Mouse (Mus musculus) C2C12 (cell line): ENCODE measurements around the gene Tenm4. TPM values are rescaled to one million over a fixed set of nuclear protein-coding genes. Genes with fewer than 3 reads are reported as not detected.

ENCODE experiments used
- H3K27me3 ChIP-seq: one replicate; pipeline ENCODE4 v1.6.1; 2011; ENCODE audit not compliant: control insufficient read depth, insufficient read depth, insufficient read length
- H3K36me3 ChIP-seq: one replicate; pipeline ENCODE4 v1.6.1; 2011; ENCODE audit not compliant: control insufficient read depth, insufficient read depth
- H3K4me3 ChIP-seq: one replicate; pipeline ENCODE4 v1.5.1; 2011; ENCODE audit warnings: mild to moderate bottlenecking, control low read depth; ENCODE audit not compliant: poor library complexity, insufficient read depth, severe bottlenecking
- H3K79me2 ChIP-seq: one replicate; pipeline ENCODE4 v1.6.1; 2011; ENCODE audit not compliant: control insufficient read depth, insufficient read depth
- H3K79me3 ChIP-seq: one replicate; pipeline ENCODE4 v1.6.1; 2011; ENCODE audit warnings: low read depth, control low read depth
- H3ac ChIP-seq: one replicate; pipeline ENCODE3; 2011; ENCODE audit warnings: low read depth; ENCODE audit not compliant: control insufficient read depth, insufficient read length
- CEBPB ChIP-seq: IDR thresholded peaks from one replicate; pipeline ENCODE4 v1.6.1; 2011; ENCODE audit warnings: low read depth, mild to moderate bottlenecking, control low read depth, moderate library complexity
- CTCF ChIP-seq: IDR thresholded peaks from one replicate; pipeline ENCODE4 v1.5.1; 2011; ENCODE audit not compliant: control insufficient read depth, insufficient read depth, insufficient read length
- FOSL1 ChIP-seq: IDR thresholded peaks from one replicate; pipeline ENCODE4 v1.8.0; 2011; ENCODE audit warnings: mild to moderate bottlenecking, low read length; ENCODE audit not compliant: poor library complexity, insufficient read depth, severe bottlenecking
- MAX ChIP-seq: IDR thresholded peaks from one replicate; pipeline ENCODE4 v1.6.1; 2011; ENCODE audit warnings: mild to moderate bottlenecking, control low read depth
- MYOD1 ChIP-seq: IDR thresholded peaks from one replicate; pipeline ENCODE4 v1.6.1; 2011; ENCODE audit warnings: low read depth; ENCODE audit not compliant: control insufficient read depth, insufficient read length
- MYOG ChIP-seq: IDR thresholded peaks from one replicate; pipeline ENCODE4 v1.6.1; 2011; ENCODE audit not compliant: control insufficient read depth, insufficient read length; ENCODE audit errors: extremely low read depth
- USF1 ChIP-seq: IDR thresholded peaks from one replicate; pipeline ENCODE4 v1.6.1; 2011; ENCODE audit warnings: low read depth, mild to moderate bottlenecking, control low read depth, moderate library complexity
- polyA plus RNA-seq: library from polyadenylated mRNA; unstranded; fragments of >200 nt; fragmentation: generic; extraction: Trizol; gene quantifications from one replicate; pipeline ENCODE4 v1.2.1, GENCODE M21; 2012; ENCODE audit warnings: missing spikeins

Tenm4 gene
- polyA plus RNA-seq, 1 experiment: 0.71 TPM

DNA sequence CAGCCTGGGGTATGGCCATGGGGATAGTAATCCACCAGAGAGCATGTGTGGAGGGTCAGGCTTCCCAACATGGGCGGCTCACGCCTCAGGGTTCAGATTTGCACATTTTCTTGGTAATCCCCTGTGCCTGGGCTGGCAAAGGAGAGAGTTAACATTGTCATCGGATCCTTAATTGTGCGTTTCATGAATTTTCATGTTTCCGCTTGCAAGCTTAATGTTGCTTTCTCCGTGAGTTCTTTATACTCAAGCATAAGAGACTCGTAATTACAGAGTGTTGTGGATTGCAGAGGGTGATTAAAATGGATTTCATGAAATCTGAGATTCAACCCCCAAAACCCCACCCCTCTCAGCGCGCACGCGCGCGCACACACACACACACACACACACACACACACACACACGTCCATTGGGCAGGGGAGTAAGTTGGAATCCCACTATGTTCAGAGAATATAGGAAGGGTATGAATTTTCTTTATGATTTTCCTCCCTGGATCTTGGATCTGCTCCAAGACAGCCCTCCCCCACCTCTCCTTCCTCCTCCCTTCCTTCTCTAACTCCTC lies 341.0 kb downstream of the Tenm4 start:
- Histone ChIP-seq H3K79me3 (no peaks in the 10 kb centered on the region), H3K79me2 (no peaks in the 10 kb centered on the region), H3K36me3 (no peaks in the 10 kb centered on the region), H3K4me3 (no peak overlapping the region), H3ac (no peak overlapping the region), H3K27me3 (no peaks in the 10 kb centered on the region)
- TF ChIP-seq FOSL1 (no peak), CTCF (no peak), MYOD1 (no peak), USF1 (no peak), MYOG (no peak)

- Histone ChIP-seq H3K27me3 (no peaks in the 10 kb centered on the region), H3K4me3 (no peak overlapping the region), H3K79me2 (no peaks in the 10 kb centered on the region), H3K36me3 (no peaks in the 10 kb centered on the region), H3K79me3 (no peaks in the 10 kb centered on the region), H3ac (no peak overlapping the region)
- TF ChIP-seq USF1 (peak; percentile 75), MYOG (no peak), FOSL1 (no peak), MAX (peak; percentile 82), CTCF (peak; percentile 46), CEBPB (no peak)
Observed at GRCm38 (mm10) chr7:96519216-96519615, 348.2 kb downstream of the Tenm4 start.

DNA sequence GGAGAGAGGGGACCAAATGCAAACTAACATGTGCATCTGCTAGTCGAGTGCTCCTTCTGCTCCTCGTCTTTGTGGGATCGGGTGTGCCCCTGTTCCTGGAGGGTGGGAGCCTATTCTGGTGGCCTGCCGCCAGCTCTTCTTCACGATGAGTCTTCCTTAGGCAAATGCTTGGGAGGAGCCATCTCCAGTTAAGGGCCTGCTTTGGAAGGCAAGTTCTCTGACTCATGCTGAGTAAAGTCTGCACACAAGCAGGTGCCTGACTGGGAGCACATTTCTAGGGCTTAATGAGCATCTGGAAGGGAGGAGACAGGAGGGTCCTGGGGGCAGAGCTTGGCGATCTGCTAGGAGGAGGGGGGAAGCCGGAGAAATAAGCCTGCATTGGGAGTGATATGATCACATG lies 350.9 kb downstream of the Tenm4 start:
- Histone ChIP-seq H3K27me3 (no peaks in the 10 kb centered on the region), H3ac (no peak overlapping the region), H3K79me2 (peaks cover 6% of the 10 kb centered on the region), H3K4me3 (no peak overlapping the region), H3K79me3 (no peaks in the 10 kb centered on the region), H3K36me3 (no peaks in the 10 kb centered on the region)
- no peak for TF ChIP-seq MAX
- peak; percentile 78 for TF ChIP-seq MYOD1

DNA sequence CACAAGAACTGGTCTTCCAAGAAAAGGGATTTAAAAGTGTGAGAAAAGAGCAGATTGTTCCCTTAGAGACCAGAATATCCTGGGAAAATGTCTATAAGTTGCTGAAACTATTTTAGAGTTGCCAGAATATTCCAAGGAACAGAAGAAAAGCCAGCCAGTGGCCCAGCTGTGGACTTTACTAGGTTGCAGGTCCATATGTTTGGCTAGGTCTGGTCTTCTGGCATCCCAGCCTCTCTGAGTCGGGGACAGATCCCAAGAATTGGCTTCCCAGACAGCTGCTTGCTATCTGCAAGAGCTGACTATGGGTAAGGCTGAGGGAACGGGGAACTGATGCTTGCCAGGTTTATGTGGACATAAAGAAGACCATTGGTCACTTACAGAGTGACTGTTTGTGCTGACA lies 352.6 kb downstream of the Tenm4 start:
- H3K4me3 ChIP-seq: no peak overlapping the region
- H3K36me3 ChIP-seq: no peaks in the 10 kb centered on the region
- H3K79me2 ChIP-seq: peaks cover 6% of the 10 kb centered on the region
- no peak overlapping the region for H3ac ChIP-seq
- no peaks in the 10 kb centered on the region for H3K79me3 ChIP-seq
- TF ChIP-seq CTCF: no peak
- TF ChIP-seq MAX: no peak
- TF ChIP-seq MYOG: no peak
- TF ChIP-seq USF1: no peak
- no peaks in the 10 kb centered on the region for H3K27me3 ChIP-seq

- no peak for TF ChIP-seq CTCF
- no peak for TF ChIP-seq MYOD1
- no peak for TF ChIP-seq MYOG
- TF ChIP-seq FOSL1: no peak
- no peak for TF ChIP-seq CEBPB
- no peak for TF ChIP-seq MAX
- no peak for TF ChIP-seq USF1
Observed at GRCm38 (mm10) chr7:96524486-96525205, 353.6 kb downstream of the Tenm4 start.

DNA sequence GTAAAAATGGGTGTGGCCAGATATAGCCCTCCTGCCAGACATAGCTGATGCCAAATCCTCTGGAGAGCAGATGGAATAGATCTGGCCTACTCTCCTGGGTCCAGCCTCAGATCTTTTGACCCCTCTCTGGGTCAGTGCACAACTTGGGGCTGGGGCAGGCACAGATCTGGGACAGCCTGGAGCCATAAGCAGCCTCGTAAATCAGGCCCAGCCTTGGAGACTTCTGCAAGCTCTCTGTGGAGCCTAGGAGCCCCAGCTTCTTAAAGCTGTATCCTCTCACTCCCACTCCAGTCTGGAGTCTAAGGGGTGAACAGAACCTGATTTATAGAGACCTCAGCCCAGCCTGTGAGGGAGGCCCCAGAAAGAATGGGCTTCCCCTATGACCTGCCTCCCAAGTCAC lies 354.3 kb downstream of the Tenm4 start:
- TF ChIP-seq MYOG (no peak), FOSL1 (no peak), CEBPB (no peak), USF1 (no peak), MAX (no peak), MYOD1 (no peak), CTCF (no peak)
- Histone ChIP-seq H3K27me3 (no peaks in the 10 kb centered on the region), H3K79me2 (peaks cover 6% of the 10 kb centered on the region)

More at GRCm38 (mm10) chr7:96524486-96525205, 353.6 kb downstream of the Tenm4 start:
- no peak overlapping the region for H3ac ChIP-seq
- H3K36me3 ChIP-seq: no peaks in the 10 kb centered on the region
- no peaks in the 10 kb centered on the region for H3K27me3 ChIP-seq
- no peak overlapping the region for H3K4me3 ChIP-seq
- peaks cover 6% of the 10 kb centered on the region for H3K79me2 ChIP-seq
- no peaks in the 10 kb centered on the region for H3K79me3 ChIP-seq

More for the DNA sequence above, 354.3 kb downstream of the Tenm4 start:
- Histone ChIP-seq H3K36me3 (no peaks in the 10 kb centered on the region), H3ac (no peak overlapping the region), H3K4me3 (no peak overlapping the region), H3K79me3 (no peaks in the 10 kb centered on the region)
